Mouse (Mus musculus): ENCODE data around the gene Olfr1347. TPM values are rescaled to one million over a fixed set of nuclear protein-coding genes. Genes with fewer than 3 reads are reported as not detected.

The Olfr1347 gene
- polyA plus RNA-seq, 1 experiment from 2014 or later: not detected

DNA sequence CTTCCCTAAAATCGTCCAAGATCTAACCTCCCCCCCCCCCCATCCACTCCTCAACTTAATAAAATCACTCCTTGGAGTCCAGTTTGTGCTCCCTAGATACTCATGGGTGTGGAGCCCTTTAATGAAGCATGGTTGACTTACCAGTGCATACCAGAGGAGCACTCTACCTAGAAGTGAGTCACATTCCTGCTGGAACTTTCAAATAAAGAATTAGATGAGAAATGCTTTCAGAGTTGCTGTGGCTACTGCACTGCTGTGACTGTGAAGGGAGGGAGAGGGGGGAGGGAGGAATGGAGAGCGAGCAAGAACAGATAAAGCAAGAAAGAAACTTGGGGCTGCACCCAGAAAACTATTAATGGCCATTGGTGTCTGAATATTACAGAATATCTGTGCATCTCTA, 58.4 kb downstream of the Olfr1347 start:
- H3K27ac ChIP-seq (replicated peaks): no peak overlapping the region
- no peak overlapping the region for H3K9ac ChIP-seq (ENCODE audit: low read length)
- no peak for TF ChIP-seq EP300 (optimal IDR thresholded peaks at IDR 0.05)
- TF ChIP-seq CTCF (IDR thresholded peaks at IDR 0.05; ENCODE audit: low read depth): no peak
- H3K36me3 ChIP-seq (ENCODE audit: control insufficient read depth, insufficient read depth, low read length): no peaks in the 10 kb centered on the region
- no peaks in the 10 kb centered on the region for H3K9me3 ChIP-seq (ENCODE audit: control insufficient read depth, low read length)
- no peaks in the 10 kb centered on the region for H3K4me1 ChIP-seq (replicated peaks; ENCODE audit: control insufficient read depth, insufficient read depth)
- no peaks in the 10 kb centered on the region for H3K27me3 ChIP-seq (ENCODE audit: control insufficient read depth, insufficient read depth, low read length)
- WGBS: 61% methylated on average over 2 of the region's 2 CpGs
- DNase-seq (ENCODE audit: low spot score) (no peak), ATAC-seq (ENCODE audit: low FRiP score, low TSS enrichment) (no peak)
- H3K4me3 ChIP-seq (ENCODE audit: low read depth, low read length): no peak overlapping the region
- H3K4me2 ChIP-seq (replicated peaks; ENCODE audit: low read depth): no peak overlapping the region

- ATAC-seq (ENCODE audit: low FRiP score, low TSS enrichment): no peak
- DNase-seq (ENCODE audit: low spot score): no peak
- WGBS: 67% methylated on average over 3 of the region's 3 CpGs
Observed at GRCm38 (mm10) chr7:6438388-6438787, 61.2 kb downstream of the Olfr1347 start, which contains the start of gene Olfr1344. Gene Olfr1344, plus strand, starts transcription at chr7:6438688.

More at GRCm38 (mm10) chr7:6438388-6438787, 61.2 kb downstream of the Olfr1347 start, which contains the start of gene Olfr1344:
- Histone ChIP-seq H3K36me3 (ENCODE audit: control insufficient read depth, insufficient read depth, low read length) (no peaks in the 10 kb centered on the region), H3K9me3 (ENCODE audit: control insufficient read depth, low read length) (no peaks in the 10 kb centered on the region), H3K4me1 (replicated peaks; ENCODE audit: control insufficient read depth, insufficient read depth) (no peaks in the 10 kb centered on the region), H3K4me2 (replicated peaks; ENCODE audit: low read depth) (no peak within 1 kb of the TSS), H3K27ac (replicated peaks) (no peak within 1 kb of the TSS), H3K9ac (ENCODE audit: low read length) (no peak within 1 kb of the TSS), H3K27me3 (ENCODE audit: control insufficient read depth, insufficient read depth, low read length) (no peaks in the 10 kb centered on the region), H3K4me3 (ENCODE audit: low read depth, low read length) (no peak within 1 kb of the TSS)
- TF ChIP-seq CTCF (IDR thresholded peaks at IDR 0.05; ENCODE audit: low read depth) (no peak), EP300 (optimal IDR thresholded peaks at IDR 0.05) (no peak)

Other genes starting within 250 kb of the Olfr1347 start
- gene Epp13, start 247.0 kb downstream of the Olfr1347 start, polyA plus RNA-seq (2015; fragmentation: Nextera tagmentation; extraction: Ambion mirVana): not detected in 2 replicates
- 5.2 and 5.4 TPM in 2 replicates for gene Zfp667, start 213.2 kb downstream of the Olfr1347 start, polyA plus RNA-seq (2015; fragmentation: Nextera tagmentation; extraction: Ambion mirVana)
- gene Zfp583, start 168.5 kb downstream of the Olfr1347 start, polyA plus RNA-seq (2015; fragmentation: Nextera tagmentation; extraction: Ambion mirVana): 1.9 and 2.0 TPM in 2 replicates
- gene Gm3854, start 156.0 kb downstream of the Olfr1347 start, polyA plus RNA-seq (2015; fragmentation: Nextera tagmentation; extraction: Ambion mirVana): 0.35 and 0.41 TPM in 2 replicates
- gene Zfp78, start 136.5 kb downstream of the Olfr1347 start, polyA plus RNA-seq (2015; fragmentation: Nextera tagmentation; extraction: Ambion mirVana): 1.0 and 1.9 TPM in 2 replicates
- gene Zfp28, start 116.5 kb downstream of the Olfr1347 start, polyA plus RNA-seq (2015; fragmentation: Nextera tagmentation; extraction: Ambion mirVana): 2.4 and 2.6 TPM in 2 replicates
- gene Smim17, start 101.0 kb downstream of the Olfr1347 start, polyA plus RNA-seq (2015; fragmentation: Nextera tagmentation; extraction: Ambion mirVana): 0.02 and 0.10 TPM in 2 replicates
- gene Gm20715, start 89.5 kb downstream of the Olfr1347 start, polyA plus RNA-seq (2015; fragmentation: Nextera tagmentation; extraction: Ambion mirVana): not detected in 2 replicates
- gene Olfr1344, start 61.1 kb downstream of the Olfr1347 start, polyA plus RNA-seq (2015; fragmentation: Nextera tagmentation; extraction: Ambion mirVana): not detected in 2 replicates
- not detected in 2 replicates for gene Olfr1336, start 43.6 kb downstream of the Olfr1347 start, polyA plus RNA-seq (2015; fragmentation: Nextera tagmentation; extraction: Ambion mirVana)
- not detected in 2 replicates for gene Olfr1346, start 32.7 kb downstream of the Olfr1347 start, polyA plus RNA-seq (2015; fragmentation: Nextera tagmentation; extraction: Ambion mirVana)
- gene Olfr5, start 12.8 kb downstream of the Olfr1347 start, polyA plus RNA-seq (2015; fragmentation: Nextera tagmentation; extraction: Ambion mirVana): not detected in 2 replicates
- not detected in 2 replicates for gene Olfr1348, start 9.0 kb upstream of the Olfr1347 start, polyA plus RNA-seq (2015; fragmentation: Nextera tagmentation; extraction: Ambion mirVana)
- 0.02 TPM in 1 of 2 replicates, not detected in the other for gene Olfr1349, start 23.2 kb upstream of the Olfr1347 start, polyA plus RNA-seq (2015; fragmentation: Nextera tagmentation; extraction: Ambion mirVana)
- gene Olfr1350, start 65.1 kb upstream of the Olfr1347 start, polyA plus RNA-seq (2015; fragmentation: Nextera tagmentation; extraction: Ambion mirVana): not detected in 2 replicates
- 1.6 and 1.9 TPM in 2 replicates for gene Zim1, start 196.7 kb upstream of the Olfr1347 start, polyA plus RNA-seq (2015; fragmentation: Nextera tagmentation; extraction: Ambion mirVana)
- 26.0 and 26.8 TPM in 2 replicates for gene Peg3, start 230.7 kb upstream of the Olfr1347 start, polyA plus RNA-seq (2015; fragmentation: Nextera tagmentation; extraction: Ambion mirVana)
- gene Usp29, start 230.8 kb upstream of the Olfr1347 start, polyA plus RNA-seq (2015; fragmentation: Nextera tagmentation; extraction: Ambion mirVana): 1.0 and 1.4 TPM in 2 replicates